Mouse (Mus musculus) R1 (cell line): ENCODE results near the gene Ccdc188.
A peak's percentile ranks its signal among the peaks of the same experiment; 100 is the strongest.

Experiments used
- DNase-seq: peaks from one replicate; pipeline ENCODE4 v3.0.0-alpha.2; 2018; ENCODE audit warnings: low read depth, low spot score

The Ccdc188 gene

GRCm38 (mm10) chr16:18235389-18236065 is 17.8 kb downstream of the Ccdc188 start:
- DNase-seq, result peak; percentile 60

- no peak for DNase-seq
Measured at GRCm38 (mm10) chr16:18236676-18237501, 19.2 kb downstream of the Ccdc188 start.

- DNase-seq, result no peak
Measured at GRCm38 (mm10) chr16:18241581-18241980, 23.9 kb downstream of the Ccdc188 start.

GRCm38 (mm10) chr16:18247521-18248399 is 30.1 kb downstream of the Ccdc188 start:
- DNase-seq, result peak; percentile 56

- peak; percentile 98 for DNase-seq
Measured at GRCm38 (mm10) chr16:18248433-18249363, 31.0 kb downstream of the Ccdc188 start, which contains the start of the genes Trmt2a and Ranbp1. Gene Trmt2a (plus strand): TSS chr16:18248679. Gene Ranbp1 (minus strand): TSS chr16:18248732.

GRCm38 (mm10) chr16:18249364-18249967 is 31.8 kb downstream of the Ccdc188 start:
- DNase-seq, result peak; percentile 35

GRCm38 (mm10) chr16:18250231-18250630 is 32.6 kb downstream of the Ccdc188 start:
- DNase-seq, result no peak

GRCm38 (mm10) chr16:18250828-18251790 is 33.4 kb downstream of the Ccdc188 start:
- no peak for DNase-seq

- DNase-seq, result no peak
Measured at GRCm38 (mm10) chr16:18252736-18253135, 35.1 kb downstream of the Ccdc188 start.

GRCm38 (mm10) chr16:18253866-18254265 is 36.2 kb downstream of the Ccdc188 start:
- no peak for DNase-seq

GRCm38 (mm10) chr16:18258221-18258620 is 40.5 kb downstream of the Ccdc188 start, which contains the start of gene Gm49776:
Gene Gm49776 (minus strand): TSS chr16:18258321.
- DNase-seq, result no peak

GRCm38 (mm10) chr16:18265024-18265423 is 47.3 kb downstream of the Ccdc188 start:
- no peak for DNase-seq

GRCm38 (mm10) chr16:18268182-18268581 is 50.5 kb downstream of the Ccdc188 start:
- peak; percentile 68 for DNase-seq
